23 mouse cellular contexts compared by ENCODE assay signal in the genomic region with DNA sequence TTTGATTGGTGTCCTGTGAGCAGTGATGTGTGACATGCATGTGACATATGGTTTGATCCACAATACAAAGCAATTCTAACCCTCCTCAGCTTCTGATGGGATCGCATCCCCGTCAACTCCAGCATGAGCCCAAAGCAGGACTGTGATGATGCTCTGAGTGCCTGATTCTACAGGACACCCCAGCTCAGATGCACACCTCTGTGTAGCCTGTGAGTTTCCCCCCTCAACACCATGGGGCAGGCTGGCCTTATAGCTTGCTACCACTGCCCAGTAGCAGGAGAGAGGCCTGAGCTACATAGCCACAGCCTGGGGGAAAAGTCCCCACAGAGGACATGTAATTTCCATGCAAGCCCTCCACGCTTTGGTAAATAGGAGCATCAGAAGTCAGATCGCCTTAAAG. TPM values are rescaled to one million over a fixed set of nuclear protein-coding genes. Genes with fewer than 3 reads are reported as not detected.
A peak's percentile ranks its signal among the peaks of the same experiment; 100 is the strongest.
DNase-seq lines count a peak whose midpoint lies in the region; ATAC-seq and TF ChIP-seq lines count a peak whose summit lies in the region.
"Had no signal": no experiment of that assay in that cellular context is flagged by ENCODE, and none has a peak within 500 bp of the region (broad histone marks: within the 10 kb centered on the region; RNA-seq: fewer than 3 reads in every experiment).

No protein-coding gene starts in this region.

- intact Hi-C loops in left cerebral cortex, postnatal 14 days (cut with DNase I) = no loop called here

- TF ChIP-seq CTCF in hindbrain, postnatal 0 days (IDR thresholded peaks at IDR 0.05; ENCODE audit: low read depth) = no peak

- no peak overlapping the region; the same call in 1 of the 2 replicates for H3K4me2 ChIP-seq in forebrain, embryonic 15.5 days (replicated peaks)
- H3K4me2 ChIP-seq in forebrain, embryonic 11.5 days (ENCODE audit: low read depth, low read length, severe bottlenecking) = no peak overlapping the region
- no peak overlapping the region for H3K4me2 ChIP-seq in hindbrain, embryonic 11.5 days (replicated peaks; ENCODE audit: low read depth, low read length)
- no peak overlapping the region for H3K4me2 ChIP-seq in hindbrain, postnatal 0 days (ENCODE audit: low read depth, low read length)
- H3K4me2 ChIP-seq in midbrain, embryonic 16.5 days (ENCODE audit: low read length) = no peak overlapping the region

- no peak for DNase-seq in forebrain, embryonic 11.5 days (ENCODE audit: low spot score)
- DNase-seq in hindbrain, embryonic 11.5 days (ENCODE audit: low spot score) = no peak
- no peak for DNase-seq in hindbrain, postnatal 0 days (ENCODE audit: low spot score)
- no peak for DNase-seq in embryo, embryonic 10.5 days (ENCODE audit: low spot score)
- no peak for DNase-seq in adrenal gland, postnatal 14 days
- no peak for DNase-seq in left cerebral cortex, postnatal 14 days (ENCODE audit: low spot score in 2 of 2)
- DNase-seq: cerebellum, adult 8-10 months; gastrocnemius, postnatal 14 days; heart, adult 2 months; heart, postnatal 4 days had no signal

- H3K4me3 ChIP-seq in forebrain, embryonic 15.5 days = no peak overlapping the region
- no peak overlapping the region for H3K4me3 ChIP-seq in forebrain, embryonic 11.5 days (ENCODE audit: low read depth, low read length)
- no peak overlapping the region for H3K4me3 ChIP-seq in hindbrain, embryonic 11.5 days (ENCODE audit: low read depth, low read length)
- no peak overlapping the region for H3K4me3 ChIP-seq in hindbrain, postnatal 0 days (ENCODE audit: low read length)
- H3K4me3 ChIP-seq in midbrain, embryonic 16.5 days (ENCODE audit: low read depth, low read length) = no peak overlapping the region
- H3K4me3 ChIP-seq: embryonic facial prominence, embryonic 12.5 days; erythroblast, embryonic 14.5 days; heart, adult 2 months; heart, embryonic 15.5 days; kidney, embryonic 15.5 days; limb, embryonic 13.5 days; megakaryocyte, embryonic 14.5 days; myocyte had no signal

- H3K4me1 ChIP-seq in forebrain, embryonic 15.5 days = peaks cover 27% of the 10 kb centered on the region
- peaks cover 2% of the 10 kb centered on the region; the same call in 1 of the 2 replicates for H3K4me1 ChIP-seq in forebrain, embryonic 11.5 days (replicated peaks; ENCODE audit: control insufficient read depth, insufficient read depth, low read length)
- no peaks in the 10 kb centered on the region; the same call in 1 of the 2 replicates for H3K4me1 ChIP-seq in hindbrain, embryonic 11.5 days (replicated peaks; ENCODE audit: control insufficient read depth, insufficient read depth, low read length)
- H3K4me1 ChIP-seq in hindbrain, postnatal 0 days (ENCODE audit: insufficient read depth, low read length) = peaks cover 7% of the 10 kb centered on the region
- H3K4me1 ChIP-seq in midbrain, embryonic 16.5 days (ENCODE audit: control insufficient read depth, insufficient read depth, low read length) = peaks cover 19% of the 10 kb centered on the region
- H3K4me1 ChIP-seq: megakaryocyte, embryonic 14.5 days had no signal

- H3K9me3 ChIP-seq in forebrain, embryonic 15.5 days = no peaks in the 10 kb centered on the region
- H3K9me3 ChIP-seq in forebrain, embryonic 11.5 days (ENCODE audit: control insufficient read depth, low read length) = no peaks in the 10 kb centered on the region
- H3K9me3 ChIP-seq in hindbrain, embryonic 11.5 days (ENCODE audit: control insufficient read depth, low read length) = no peaks in the 10 kb centered on the region
- H3K9me3 ChIP-seq in hindbrain, postnatal 0 days (ENCODE audit: low read length) = no peaks in the 10 kb centered on the region
- no peaks in the 10 kb centered on the region for H3K9me3 ChIP-seq in midbrain, embryonic 16.5 days (replicated peaks; ENCODE audit: control insufficient read depth, low read length, poor library complexity, severe bottlenecking)
- H3K9me3 ChIP-seq: embryonic facial prominence, embryonic 12.5 days; heart, embryonic 15.5 days; kidney, embryonic 15.5 days; limb, embryonic 13.5 days; megakaryocyte, embryonic 14.5 days had no signal

- no peaks in the 10 kb centered on the region for H3K36me3 ChIP-seq in forebrain, embryonic 15.5 days
- no peaks in the 10 kb centered on the region for H3K36me3 ChIP-seq in forebrain, embryonic 11.5 days (ENCODE audit: control insufficient read depth, insufficient read depth, low read length)
- H3K36me3 ChIP-seq in hindbrain, embryonic 11.5 days (ENCODE audit: control insufficient read depth, insufficient read depth, low read length) = no peaks in the 10 kb centered on the region
- H3K36me3 ChIP-seq in hindbrain, postnatal 0 days (ENCODE audit: insufficient read depth, low read length) = no peaks in the 10 kb centered on the region
- H3K36me3 ChIP-seq in midbrain, embryonic 16.5 days (ENCODE audit: control insufficient read depth, insufficient read depth, low read length) = no peaks in the 10 kb centered on the region; the same call in 1 of the 2 replicates
- H3K36me3 ChIP-seq: embryonic facial prominence, embryonic 12.5 days; heart, embryonic 15.5 days; kidney, embryonic 15.5 days; limb, embryonic 13.5 days had no signal

- H3K27ac ChIP-seq in forebrain, embryonic 15.5 days (replicated peaks) = 0 out of 2 replicates have a peak overlapping the region, but pooled peaks have one; percentile 4
- no peak overlapping the region for H3K27ac ChIP-seq in forebrain, embryonic 11.5 days (ENCODE audit: low read depth, low read length)
- H3K27ac ChIP-seq in hindbrain, embryonic 11.5 days (ENCODE audit: low read depth, low read length) = 0 out of 2 replicates have a peak overlapping the region, but pooled peaks have one; percentile 45
- H3K27ac ChIP-seq in hindbrain, postnatal 0 days = peak overlapping the region; percentile 41; the same call in 1 of the 2 replicates
- H3K27ac ChIP-seq in midbrain, embryonic 16.5 days (ENCODE audit: low read length) = peak overlapping the region; percentile 33; the same call in 1 of the 2 replicates
- H3K27ac ChIP-seq: embryonic facial prominence, embryonic 12.5 days; heart, adult 2 months; kidney, embryonic 15.5 days; limb, embryonic 13.5 days; liver, embryonic 14.5 days had no signal

- WGBS in forebrain, embryonic 15.5 days = 71% methylated on average over 4 of the region's 4 CpGs
- WGBS in forebrain, embryonic 11.5 days = 76% methylated on average over 4 of the region's 4 CpGs
- 78% methylated on average over 4 of the region's 4 CpGs for WGBS in hindbrain, embryonic 11.5 days
- 60% methylated on average over 4 of the region's 4 CpGs for WGBS in hindbrain, postnatal 0 days
- WGBS in midbrain, embryonic 16.5 days = 59% methylated on average over 4 of the region's 4 CpGs

- no peaks in the 10 kb centered on the region for H3K27me3 ChIP-seq in forebrain, embryonic 15.5 days
- H3K27me3 ChIP-seq in forebrain, embryonic 11.5 days (ENCODE audit: control insufficient read depth, insufficient read depth, low read length) = no peaks in the 10 kb centered on the region
- H3K27me3 ChIP-seq in hindbrain, embryonic 11.5 days (ENCODE audit: control insufficient read depth, insufficient read depth, low read length) = no peaks in the 10 kb centered on the region
- H3K27me3 ChIP-seq in hindbrain, postnatal 0 days (ENCODE audit: insufficient read depth, low read length) = no peaks in the 10 kb centered on the region
- no peaks in the 10 kb centered on the region for H3K27me3 ChIP-seq in midbrain, embryonic 16.5 days (ENCODE audit: control insufficient read depth, insufficient read depth, low read depth, low read length)
- H3K27me3 ChIP-seq: embryonic facial prominence, embryonic 12.5 days had no signal

- ATAC-seq in forebrain, embryonic 15.5 days (replicated peaks) = 0 out of 2 replicates have a peak, but pooled peaks have one; percentile 14
- no peak for ATAC-seq in forebrain, embryonic 11.5 days (replicated peaks; ENCODE audit: low FRiP score)
- no peak for ATAC-seq in hindbrain, embryonic 11.5 days (ENCODE audit: low FRiP score)
- peak; percentile 31; the same call in 1 of the 2 replicates for ATAC-seq in hindbrain, postnatal 0 days
- ATAC-seq in midbrain, embryonic 16.5 days = peak; percentile 34; the same call in 1 of the 2 replicates
- ATAC-seq: intestine, embryonic 16.5 days had no signal

- H3K9ac ChIP-seq in forebrain, embryonic 15.5 days (replicated peaks) = no peak overlapping the region
- H3K9ac ChIP-seq in forebrain, embryonic 11.5 days (ENCODE audit: low read length) = no peak overlapping the region
- H3K9ac ChIP-seq in hindbrain, embryonic 11.5 days (ENCODE audit: low read depth, low read length) = no peak overlapping the region
- H3K9ac ChIP-seq in hindbrain, postnatal 0 days (replicated peaks; ENCODE audit: low read length) = 0 out of 2 replicates have a peak overlapping the region, but pooled peaks have one; percentile 5
- no peak overlapping the region for H3K9ac ChIP-seq in midbrain, embryonic 16.5 days (ENCODE audit: low read depth, low read length)
- H3K9ac ChIP-seq: embryonic facial prominence, embryonic 12.5 days; heart, embryonic 15.5 days; kidney, embryonic 15.5 days; limb, embryonic 13.5 days; liver, embryonic 14.5 days had no signal

RNA-seq across cellular contexts. Expression of a gene that starts 27.3 kb away (rescaled TPM):
- polyA plus RNA-seq in forebrain, embryonic 15.5 days (2015; fragmentation: Nextera tagmentation; extraction: Ambion mirVana) = 7.9 and 8.4 TPM in 2 replicates
- 6.7 and 7.6 TPM in 2 replicates for polyA plus RNA-seq in forebrain, embryonic 11.5 days (2014; fragmentation: Nextera tagmentation; extraction: Ambion mirVana)
- polyA plus RNA-seq in hindbrain, embryonic 11.5 days (2014; fragmentation: Nextera tagmentation; extraction: Ambion mirVana) = 7.7 and 8.5 TPM in 2 replicates
- total RNA-seq in hindbrain, postnatal 0 days (2014; rRNA removed) = 25.1 and 33.8 TPM in 2 replicates
- polyA plus RNA-seq in hindbrain, postnatal 0 days (2015; fragmentation: Nextera tagmentation; extraction: Ambion mirVana) = 8.9 and 9.8 TPM in 2 replicates
- polyA plus RNA-seq in midbrain, embryonic 16.5 days (2015; fragmentation: Nextera tagmentation; extraction: Ambion mirVana) = 14.4 and 16.1 TPM in 2 replicates
- 5.1 and 6.5 TPM in 2 replicates for total RNA-seq in adrenal gland, postnatal 14 days (2021)
- 10 to 100 TPM; 60.6 to 62.5 TPM for total RNA-seq in left cerebral cortex, postnatal 14 days (2021)
- total RNA-seq: common myeloid progenitor, adult 5-6 weeks; MEL had no signal
- polyA plus RNA-seq: erythroblast, embryonic 14.5 days; myocyte had no signal

Comparison
In these comparisons a context has a peak if more than half of its experiments do, and no peak if none do; other contexts are left out.
1. ATAC-seq: peak in forebrain, embryonic 15.5 days (single experiment), hindbrain, postnatal 0 days (single experiment) and midbrain, embryonic 16.5 days (single experiment); none in forebrain, embryonic 11.5 days (single experiment) and hindbrain, embryonic 11.5 days (single experiment).